ENCODE assay signal across 9 mouse cellular contexts in the genomic region with DNA sequence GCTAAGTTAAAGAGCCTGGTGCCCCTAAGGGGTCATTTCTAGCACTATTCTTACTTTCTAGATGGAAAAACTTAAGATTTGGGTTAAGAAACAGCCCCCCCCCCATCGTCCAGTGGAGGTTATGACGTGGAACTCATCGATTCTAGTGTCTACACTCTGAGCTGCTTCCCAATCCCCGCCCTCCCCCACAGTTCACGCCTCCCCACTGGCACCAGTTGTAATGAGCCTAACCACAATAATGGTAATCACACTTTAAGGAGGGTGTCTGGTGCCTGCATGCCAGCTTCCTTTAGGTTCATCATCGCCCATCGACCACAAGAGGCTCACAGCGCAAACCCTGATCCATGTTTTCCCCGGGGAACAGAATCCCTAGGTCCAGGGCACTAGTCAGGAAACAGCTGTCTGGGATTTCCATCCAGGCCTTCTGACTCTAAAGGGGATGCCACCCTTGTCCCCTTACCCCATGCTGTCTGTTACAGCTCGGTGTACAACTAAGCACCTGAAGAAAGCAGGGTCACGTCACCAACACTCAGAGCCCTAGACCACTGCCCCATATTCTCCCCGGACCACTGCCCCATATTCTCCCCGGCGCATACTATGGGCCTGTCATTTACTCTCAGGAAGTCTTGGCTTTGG. TPM values are rescaled to one million over a fixed set of nuclear protein-coding genes. Genes with fewer than 3 reads are reported as not detected.
A peak's percentile ranks its signal among the peaks of the same experiment; 100 is the strongest.
DNase-seq lines count a peak whose midpoint lies in the region; ATAC-seq lines count a peak whose summit lies in the region.
"Had no signal": no experiment of that assay in that cellular context is flagged by ENCODE, and none has a peak within 500 bp of the region (broad histone marks: within the 10 kb centered on the region; RNA-seq: fewer than 3 reads in every experiment).

No protein-coding gene starts in this region.

- H3K36me3 ChIP-seq in heart, embryonic 15.5 days = no peaks in the 10 kb centered on the region
- H3K36me3 ChIP-seq in hindbrain, embryonic 16.5 days (ENCODE audit: control insufficient read depth, insufficient read depth, low read length) = no peaks in the 10 kb centered on the region
- no peaks in the 10 kb centered on the region for H3K36me3 ChIP-seq in midbrain, embryonic 15.5 days (replicated peaks)

- no peak for DNase-seq in heart, adult 8-10 months (ENCODE audit: low spot score)
- DNase-seq in brain, adult 2 months (ENCODE audit: low read depth, low spot score) = peak; percentile 49
- DNase-seq in frontal cortex, postnatal 25 days (ENCODE audit: low spot score in 2 of 2) = no peak
- no peak for DNase-seq in thymus, postnatal 36 days
- DNase-seq in kidney, postnatal 4 days = no peak

- peaks cover 77% of the 10 kb centered on the region for H3K4me1 ChIP-seq in heart, embryonic 15.5 days (replicated peaks)
- peaks cover 48% of the 10 kb centered on the region for H3K4me1 ChIP-seq in hindbrain, embryonic 16.5 days (ENCODE audit: control insufficient read depth, insufficient read depth, low read depth, low read length)
- peaks cover 64% of the 10 kb centered on the region for H3K4me1 ChIP-seq in midbrain, embryonic 15.5 days

- H3K4me2 ChIP-seq in heart, embryonic 15.5 days = peak overlapping the region; percentile 90
- peak overlapping the region; percentile 94 for H3K4me2 ChIP-seq in hindbrain, embryonic 16.5 days (ENCODE audit: low read length)
- peak overlapping the region; percentile 82 for H3K4me2 ChIP-seq in midbrain, embryonic 15.5 days

- 66% methylated on average over 14 of the region's 14 CpGs for WGBS in heart, embryonic 15.5 days
- 69% methylated on average over 14 of the region's 14 CpGs for WGBS in hindbrain, embryonic 16.5 days
- WGBS in midbrain, embryonic 15.5 days = 66% methylated on average over 14 of the region's 14 CpGs

- no peaks in the 10 kb centered on the region for H3K27me3 ChIP-seq in heart, embryonic 15.5 days
- no peaks in the 10 kb centered on the region for H3K27me3 ChIP-seq in hindbrain, embryonic 16.5 days (replicated peaks; ENCODE audit: control insufficient read depth, insufficient read depth, low read length)
- H3K27me3 ChIP-seq in midbrain, embryonic 15.5 days (replicated peaks) = no peaks in the 10 kb centered on the region

- H3K4me3 ChIP-seq in heart, embryonic 15.5 days = peak overlapping the region; percentile 97
- peak overlapping the region; percentile 96 for H3K4me3 ChIP-seq in hindbrain, embryonic 16.5 days (ENCODE audit: low read length)
- H3K4me3 ChIP-seq in midbrain, embryonic 15.5 days = peak overlapping the region; percentile 96

- peak overlapping the region; percentile 97 for H3K27ac ChIP-seq in heart, embryonic 15.5 days
- H3K27ac ChIP-seq in hindbrain, embryonic 16.5 days (ENCODE audit: low read depth, low read length) = no peak overlapping the region
- no peak overlapping the region for H3K27ac ChIP-seq in midbrain, embryonic 15.5 days

- no peak for ATAC-seq in heart, embryonic 15.5 days (replicated peaks; ENCODE audit: insufficient number of reproducible peaks, insufficient read depth, low FRiP score, low read depth)
- no peak for ATAC-seq in hindbrain, embryonic 16.5 days
- no peak for ATAC-seq in midbrain, embryonic 15.5 days (replicated peaks)

- H3K9me3 ChIP-seq in heart, embryonic 15.5 days (replicated peaks) = no peaks in the 10 kb centered on the region
- no peaks in the 10 kb centered on the region for H3K9me3 ChIP-seq in hindbrain, embryonic 16.5 days (ENCODE audit: control insufficient read depth, low read length)
- H3K9me3 ChIP-seq in midbrain, embryonic 15.5 days = no peaks in the 10 kb centered on the region

- peak overlapping the region; percentile 98; the same call in 1 of the 2 replicates for H3K9ac ChIP-seq in heart, embryonic 15.5 days
- peak overlapping the region; percentile 23; the same call in 1 of the 2 replicates for H3K9ac ChIP-seq in hindbrain, embryonic 16.5 days (ENCODE audit: low read depth, low read length)
- H3K9ac ChIP-seq in midbrain, embryonic 15.5 days = peak overlapping the region; percentile 94; the same call in 1 of the 2 replicates

RNA-seq across cellular contexts. Expression of gene Map7d1, which starts 2.4 kb away (rescaled TPM):
- polyA plus RNA-seq in heart, embryonic 15.5 days (2015; fragmentation: Nextera tagmentation; extraction: Ambion mirVana) = 39.4 and 50.7 TPM in 2 replicates
- total RNA-seq in heart, adult 8-10 months (2022) = 100 to 1,000 TPM; 266 to 279 (median 267) TPM
- polyA plus RNA-seq in hindbrain, embryonic 16.5 days (2015; fragmentation: Nextera tagmentation; extraction: Ambion mirVana) = 59.8 and 71.7 TPM in 2 replicates
- polyA plus RNA-seq in midbrain, embryonic 15.5 days (2015; fragmentation: Nextera tagmentation; extraction: Ambion mirVana) = 85.4 and 92.1 TPM in 2 replicates

RNA-seq across cellular contexts. Expression of gene Trappc3, which starts 8.4 kb away (rescaled TPM):
- polyA plus RNA-seq in heart, embryonic 15.5 days (2015; fragmentation: Nextera tagmentation; extraction: Ambion mirVana) = 73.1 and 77.6 TPM in 2 replicates
- total RNA-seq in heart, adult 8-10 months (2022) = 10 to 100 TPM; 45.4 to 56.5 (median 51.6) TPM
- 179 and 199 TPM in 2 replicates for polyA plus RNA-seq in hindbrain, embryonic 16.5 days (2015; fragmentation: Nextera tagmentation; extraction: Ambion mirVana)
- polyA plus RNA-seq in midbrain, embryonic 15.5 days (2015; fragmentation: Nextera tagmentation; extraction: Ambion mirVana) = 184 and 188 TPM in 2 replicates

RNA-seq across cellular contexts. Expression of gene Col8a2, which starts 32.8 kb away (rescaled TPM):
- polyA plus RNA-seq in heart, embryonic 15.5 days (2015; fragmentation: Nextera tagmentation; extraction: Ambion mirVana) = 5.2 and 10.9 TPM in 2 replicates
- under 1 TPM; 0.35 to 0.91 (median 0.46) TPM for total RNA-seq in heart, adult 8-10 months (2022)
- polyA plus RNA-seq in hindbrain, embryonic 16.5 days (2015; fragmentation: Nextera tagmentation; extraction: Ambion mirVana) = 5.8 and 6.8 TPM in 2 replicates
- 2.6 and 2.9 TPM in 2 replicates for polyA plus RNA-seq in midbrain, embryonic 15.5 days (2015; fragmentation: Nextera tagmentation; extraction: Ambion mirVana)
- total RNA-seq: MEL had no signal

RNA-seq across cellular contexts. Expression of gene Thrap3, which starts 51.2 kb away (rescaled TPM):
- polyA plus RNA-seq in heart, embryonic 15.5 days (2015; fragmentation: Nextera tagmentation; extraction: Ambion mirVana) = 129 and 149 TPM in 2 replicates
- total RNA-seq in heart, adult 8-10 months (2022) = 100 to 1,000 TPM; 112 to 128 (median 121) TPM
- polyA plus RNA-seq in hindbrain, embryonic 16.5 days (2015; fragmentation: Nextera tagmentation; extraction: Ambion mirVana) = 107 and 120 TPM in 2 replicates
- polyA plus RNA-seq in midbrain, embryonic 15.5 days (2015; fragmentation: Nextera tagmentation; extraction: Ambion mirVana) = 140 and 150 TPM in 2 replicates

Comparison
In these comparisons a context has a peak if more than half of its experiments do, and no peak if none do; other contexts are left out.
1. H3K9ac ChIP-seq: peak in every context shown above with its lines; median percentile 98 in heart, embryonic 15.5 days; 94 in midbrain, embryonic 15.5 days; 23 in hindbrain, embryonic 16.5 days.